Mouse (Mus musculus) embryonic fibroblast, embryonic 13.5 days (primary cell): ENCODE results near the gene Foxr1.

Source experiments
- CTCF ChIP-seq: IDR thresholded peaks from 2 replicates; pipeline ENCODE4 v1.5.1; 2011; ENCODE audit warnings: mild to moderate bottlenecking, control low read depth, low read length, moderate library complexity, borderline replicate concordance; ENCODE audit not compliant: insufficient read depth
- POLR2A ChIP-seq: IDR thresholded peaks from 2 replicates; pipeline ENCODE4 v1.6.1; 2011; ENCODE audit warnings: low read depth, mild to moderate bottlenecking, control low read depth, low read length, moderate library complexity

DNA sequence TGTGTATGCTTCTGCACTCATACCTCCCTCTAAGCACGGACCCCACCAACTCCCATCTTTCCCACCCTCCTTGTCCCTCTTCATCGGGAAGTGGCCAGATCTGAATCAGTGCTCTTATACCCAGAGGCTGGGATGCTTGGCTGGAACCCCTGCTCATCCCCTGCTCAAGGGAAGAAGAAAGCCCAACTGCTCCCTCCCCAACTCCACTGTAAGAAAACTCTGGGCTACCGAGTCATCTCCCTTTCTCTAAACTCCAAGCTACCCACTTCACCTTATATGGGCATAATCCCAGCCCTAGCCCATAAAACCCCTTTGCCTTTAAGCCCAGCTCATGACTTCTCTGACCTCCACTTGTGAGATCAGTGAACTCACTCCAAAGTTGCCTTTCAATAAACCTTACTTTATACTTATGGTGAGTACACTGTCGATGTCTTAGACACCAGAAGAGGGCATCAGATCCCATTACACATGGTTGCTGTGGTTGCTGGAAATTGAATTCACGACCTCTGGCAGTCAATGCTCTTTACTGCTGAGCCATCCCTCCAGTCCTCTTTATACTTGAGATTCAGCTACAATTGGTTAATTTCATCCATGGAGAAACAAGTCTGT is 8.3 kb downstream of the Foxr1 start:
- TF ChIP-seq CTCF (no peak), POLR2A (no peak)
